Mouse (Mus musculus): Measurements from ENCODE around the gene Msi2.

Msi2 gene

DNA sequence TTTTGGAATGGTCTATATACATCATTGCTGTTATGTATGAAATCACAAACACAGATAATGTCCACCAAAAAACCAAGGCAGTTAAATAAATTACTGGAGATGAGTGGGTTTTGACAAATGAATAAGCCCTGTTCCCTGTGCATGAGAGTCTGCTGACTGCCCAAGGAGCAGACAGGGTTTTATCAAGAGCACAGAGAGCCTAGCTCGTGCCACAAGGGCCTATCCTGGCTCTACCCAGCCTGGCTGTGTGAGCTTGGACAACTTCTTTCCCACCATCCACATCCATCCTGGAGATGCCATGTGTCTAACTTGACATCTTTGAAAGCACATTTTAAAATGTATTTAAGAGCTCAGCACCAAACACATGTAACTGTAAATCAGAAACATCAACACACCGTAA lies 132.4 kb downstream of the Msi2 start:
- no peak for DNase-seq

DNA sequence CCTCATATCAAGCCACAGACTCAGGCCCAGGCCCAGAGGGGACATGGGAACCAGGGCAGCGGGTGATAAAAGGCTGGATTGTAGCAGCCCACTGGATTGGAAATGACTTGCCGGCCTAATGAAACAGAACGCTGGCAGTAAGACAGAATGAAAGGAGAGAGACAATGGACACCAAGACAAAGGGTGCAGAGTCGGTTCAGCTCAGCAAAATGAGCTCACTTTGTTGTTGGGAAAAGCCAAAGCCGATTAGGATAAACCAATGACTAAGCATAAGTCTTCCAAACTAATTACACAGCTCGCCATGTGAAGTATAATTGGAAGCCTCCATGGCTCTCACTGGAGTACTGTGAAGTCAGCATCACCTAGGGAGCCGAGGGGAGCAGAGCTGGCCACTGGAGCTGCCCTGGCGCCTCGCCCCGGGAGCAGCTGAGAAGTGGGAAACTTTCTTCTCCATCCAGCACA lies 133.1 kb downstream of the Msi2 start:
- DNase-seq, result no peak

DNA sequence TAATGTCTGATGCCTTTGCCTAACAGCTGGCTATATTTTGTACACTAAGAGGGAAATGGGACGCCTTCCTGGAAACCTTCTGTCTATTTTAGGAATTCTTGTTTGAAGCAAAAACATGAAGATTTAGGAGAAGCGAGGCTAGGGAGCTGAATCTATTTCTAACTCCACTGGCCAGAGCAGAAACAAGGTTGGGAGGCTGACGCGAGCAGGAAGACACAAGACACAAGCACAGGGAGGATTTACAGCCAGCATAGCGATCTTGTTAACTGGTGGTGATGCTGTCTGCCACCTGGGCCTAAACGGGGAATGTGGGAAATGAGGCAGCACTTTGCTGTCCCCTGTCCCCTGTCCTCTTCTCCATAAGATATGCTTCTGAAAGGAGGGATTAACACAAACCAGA lies 134.4 kb downstream of the Msi2 start:
- peak; percentile 58 for DNase-seq

DNA sequence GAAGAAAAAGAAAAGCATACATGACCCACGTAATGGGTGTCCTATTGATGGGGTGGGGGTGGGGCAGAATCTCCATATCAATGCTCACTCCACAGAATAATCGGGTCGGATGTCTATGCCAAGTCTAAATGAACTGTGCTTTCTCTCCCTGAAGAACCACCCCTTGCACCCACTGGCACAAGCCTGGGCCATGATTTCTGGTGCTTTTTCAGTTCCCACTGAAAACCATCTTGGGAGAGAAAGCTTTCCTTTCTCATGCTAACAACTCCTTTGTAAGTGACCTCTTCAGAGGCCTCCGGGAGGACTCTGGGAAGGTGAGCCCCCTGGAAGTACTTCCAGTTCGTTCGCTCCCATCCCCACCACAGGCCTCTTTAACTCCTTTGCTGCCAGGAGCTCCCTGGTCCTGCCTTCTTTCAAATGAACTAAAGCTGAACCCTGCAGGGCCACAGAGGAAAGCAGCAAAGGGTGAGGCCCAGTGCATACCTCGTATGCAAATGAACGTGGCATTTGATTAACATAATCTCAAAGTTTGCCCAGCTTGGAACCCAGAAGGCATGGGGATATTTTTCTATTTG lies 135.0 kb downstream of the Msi2 start:
- DNase-seq, result no peak

GRCm38 (mm10) chr11:88582781-88583180 lies 135.5 kb downstream of the Msi2 start:
- DNase-seq, result no peak

GRCm38 (mm10) chr11:88582021-88582707 lies 136.1 kb downstream of the Msi2 start:
- no peak for DNase-seq

DNA sequence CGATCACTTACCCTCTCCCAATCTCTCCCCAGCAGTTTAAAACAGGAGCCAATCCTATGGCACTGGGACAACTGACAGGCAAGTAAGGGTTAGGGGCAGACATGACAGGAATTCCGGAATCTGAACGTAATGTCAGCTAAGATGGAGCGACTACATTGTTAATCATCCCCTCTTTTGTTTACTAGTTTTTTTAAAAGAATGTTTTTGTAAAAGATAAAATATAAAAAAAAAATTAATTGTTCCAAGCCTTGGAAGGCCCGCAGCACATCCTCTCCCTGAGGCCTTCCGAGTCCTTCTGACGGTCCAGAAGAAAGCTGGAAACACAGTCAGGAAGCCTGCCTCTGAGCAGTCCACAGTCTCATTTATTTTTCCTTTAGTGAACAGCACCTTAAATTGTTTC lies 136.9 kb downstream of the Msi2 start:
- DNase-seq, result no peak

DNA sequence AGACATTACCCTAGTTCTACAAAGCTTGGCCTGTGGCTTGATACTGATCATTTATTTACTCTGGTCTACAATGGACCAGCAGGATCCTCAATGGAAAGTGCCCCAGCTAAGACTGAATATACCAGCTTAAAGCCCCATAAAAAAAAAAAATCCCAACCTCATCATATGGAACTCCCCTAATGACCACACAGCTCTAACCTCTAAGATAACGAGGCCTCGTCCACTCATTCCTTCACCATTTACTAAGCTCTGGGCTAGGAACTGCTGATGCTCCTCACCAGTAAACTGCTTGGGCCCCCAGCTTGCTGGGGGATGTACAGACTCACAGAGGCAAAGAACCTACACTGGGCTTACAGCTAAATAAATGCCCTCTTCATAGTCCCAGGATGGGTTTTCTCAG lies 139.6 kb downstream of the Msi2 start:
- DNase-seq, result no peak

GRCm38 (mm10) chr11:88577076-88577475 lies 141.2 kb downstream of the Msi2 start:
- DNase-seq, result no peak

GRCm38 (mm10) chr11:88576233-88576998 lies 141.9 kb downstream of the Msi2 start:
- no peak for DNase-seq

DNA sequence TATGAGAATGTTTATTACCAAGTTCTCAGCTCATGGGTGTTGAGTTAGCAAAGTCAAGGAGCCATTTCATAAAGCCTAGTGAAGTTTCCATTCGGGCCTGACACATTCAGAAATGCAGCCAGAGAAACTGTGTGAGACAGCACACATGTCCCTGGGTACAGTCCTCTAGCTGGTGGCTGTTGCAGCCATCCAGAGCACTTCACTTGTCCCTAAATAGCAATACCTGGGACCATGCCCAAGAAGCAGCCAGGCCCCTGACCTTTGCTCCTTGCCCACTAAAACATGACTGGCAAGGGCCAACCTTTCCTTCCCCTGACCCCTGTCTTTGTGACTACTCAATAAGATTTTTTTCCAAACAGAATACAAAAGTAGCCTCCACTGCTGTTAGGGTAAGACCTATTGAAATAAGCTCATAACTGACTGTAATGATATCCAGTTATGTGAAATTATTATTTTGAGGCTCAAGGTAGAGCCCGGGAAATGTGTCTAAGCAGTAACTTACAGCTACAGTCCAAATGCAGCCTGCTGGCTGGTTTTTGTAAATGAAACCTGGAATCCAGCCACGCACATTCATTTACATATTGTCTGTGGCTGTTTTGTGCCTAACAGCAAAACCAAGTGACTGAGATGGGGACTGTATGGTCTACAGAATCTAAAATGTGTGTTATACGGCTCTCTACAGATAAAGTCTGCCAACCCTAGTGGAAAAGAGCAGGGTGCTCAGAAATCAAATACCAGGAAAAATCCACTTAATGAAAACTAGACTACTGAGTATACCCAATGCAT lies 143.5 kb downstream of the Msi2 start:
- DNase-seq, result peak; percentile 58

GRCm38 (mm10) chr11:88573013-88573412 lies 145.3 kb downstream of the Msi2 start:
- no peak for DNase-seq

GRCm38 (mm10) chr11:88572461-88572860 lies 145.9 kb downstream of the Msi2 start:
- no peak for DNase-seq

- no peak for DNase-seq
Observed at GRCm38 (mm10) chr11:88570715-88571202, 147.6 kb downstream of the Msi2 start.

- DNase-seq, result no peak
Observed at GRCm38 (mm10) chr11:88566613-88567606, 151.4 kb downstream of the Msi2 start.

- DNase-seq, result no peak
Observed at GRCm38 (mm10) chr11:88564810-88565209, 153.5 kb downstream of the Msi2 start.

GRCm38 (mm10) chr11:88564363-88564762 lies 153.9 kb downstream of the Msi2 start:
- no peak for DNase-seq

GRCm38 (mm10) chr11:88561191-88561590 lies 157.1 kb downstream of the Msi2 start:
- DNase-seq, result no peak

- no peak for DNase-seq
Observed at GRCm38 (mm10) chr11:88560634-88561033, 157.7 kb downstream of the Msi2 start.

DNA sequence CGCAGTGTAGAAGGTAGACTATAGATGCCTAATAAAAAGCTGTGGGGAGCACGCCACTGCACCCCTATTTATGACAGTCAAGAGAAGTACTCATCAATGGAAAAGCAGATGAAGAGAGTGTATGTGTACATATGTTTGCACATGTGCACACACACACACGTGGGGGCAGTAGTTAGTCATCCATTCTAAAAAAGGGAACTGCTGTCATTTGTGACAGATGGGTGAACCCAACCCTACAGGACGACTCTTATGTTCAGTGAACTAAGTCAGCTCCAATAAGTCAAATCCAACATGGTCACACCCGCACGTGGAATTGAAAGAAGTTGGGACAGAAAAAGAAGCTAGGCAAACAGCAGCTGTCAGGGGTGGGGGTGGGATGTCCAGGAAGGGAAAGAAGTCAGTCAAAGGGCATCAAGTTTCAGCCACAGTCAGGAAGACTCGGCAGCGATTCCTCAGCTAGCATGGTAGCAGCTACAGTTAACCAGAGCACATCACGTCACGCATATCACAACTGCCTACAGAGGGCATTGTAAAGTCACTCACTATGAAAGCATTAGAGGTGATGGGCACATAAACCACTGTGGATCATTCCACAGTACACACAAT lies 158.8 kb downstream of the Msi2 start:
- DNase-seq, result no peak

DNA sequence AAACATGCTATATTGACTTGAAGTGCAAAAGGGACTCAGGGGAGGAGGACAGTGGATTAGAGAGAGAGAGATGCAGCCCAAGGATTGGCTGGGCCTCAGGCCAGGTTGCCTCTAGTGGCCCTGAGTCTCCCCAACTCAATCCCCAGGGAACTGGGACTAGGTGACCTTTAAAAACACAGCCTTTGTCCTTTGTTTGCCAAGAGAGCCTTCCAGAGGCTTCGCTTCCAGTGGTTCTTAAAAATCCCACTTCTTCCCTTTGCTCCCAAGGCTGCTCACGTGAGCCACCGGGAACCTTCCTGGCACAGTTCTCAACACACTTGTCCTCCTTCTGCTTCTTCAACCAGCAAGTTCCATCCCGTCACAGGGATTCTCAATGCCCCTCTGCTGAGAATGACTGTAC lies 159.6 kb downstream of the Msi2 start:
- DNase-seq, result no peak
